In genomic region chr14:75837048-75837916, GRCm38 (mm10) we compare ENCODE assay signal across 8 mouse cellular contexts. TPM values are rescaled to one million over a fixed set of nuclear protein-coding genes. Genes with fewer than 3 reads are reported as not detected.
DNase-seq lines count a peak whose midpoint lies in the region; ATAC-seq and TF ChIP-seq lines count a peak whose summit lies in the region.

No protein-coding gene starts in this region.

- H3K4me2 ChIP-seq in forebrain, embryonic 16.5 days (ENCODE audit: low read length): no peak overlapping the region
- H3K4me2 ChIP-seq in heart, embryonic 11.5 days: peak overlapping the region; percentile 40
- H3K4me2 ChIP-seq in liver, postnatal 0 days (ENCODE audit: low read depth, low read length): peak overlapping the region; percentile 65
- H3K4me2 ChIP-seq in hindbrain, embryonic 13.5 days: no peak overlapping the region

- no peaks in the 10 kb centered on the region for H3K9me3 ChIP-seq in forebrain, embryonic 10.5 days
- H3K9me3 ChIP-seq in forebrain, embryonic 16.5 days (ENCODE audit: control insufficient read depth, low read length): no peaks in the 10 kb centered on the region
- H3K9me3 ChIP-seq in heart, embryonic 11.5 days (replicated peaks; ENCODE audit: control insufficient read depth, low read length): no peaks in the 10 kb centered on the region
- no peaks in the 10 kb centered on the region for H3K9me3 ChIP-seq in liver, postnatal 0 days (ENCODE audit: low read length)
- no peaks in the 10 kb centered on the region for H3K9me3 ChIP-seq in hindbrain, embryonic 13.5 days

- H3K9ac ChIP-seq in forebrain, embryonic 16.5 days (replicated peaks; ENCODE audit: low read depth, low read length): no peak overlapping the region
- H3K9ac ChIP-seq in heart, embryonic 11.5 days (ENCODE audit: low read depth, low read length): 0 out of 2 replicates have a peak overlapping the region, but pooled peaks have one; percentile 44
- H3K9ac ChIP-seq in liver, postnatal 0 days (replicated peaks): peak overlapping the region; percentile 58
- H3K9ac ChIP-seq in hindbrain, embryonic 13.5 days: no peak overlapping the region

- TF ChIP-seq EP300 in liver, postnatal 0 days (IDR thresholded peaks at IDR 0.05; ENCODE audit: low read depth): peak; percentile 92

- no peak overlapping the region; the same call in 1 of the 2 replicates for H3K27ac ChIP-seq in forebrain, embryonic 10.5 days
- no peak overlapping the region for H3K27ac ChIP-seq in forebrain, embryonic 16.5 days (ENCODE audit: low read length)
- H3K27ac ChIP-seq in heart, embryonic 11.5 days (ENCODE audit: low read depth, low read length): peak overlapping the region; percentile 91
- peak overlapping the region; percentile 83 for H3K27ac ChIP-seq in liver, postnatal 0 days (ENCODE audit: low read depth)
- no peak overlapping the region for H3K27ac ChIP-seq in hindbrain, embryonic 13.5 days

- H3ac ChIP-seq in C2C12 (ENCODE audit: control insufficient read depth, insufficient read length, low read depth): no peak overlapping the region

- no peak overlapping the region for H3K4me3 ChIP-seq in forebrain, embryonic 10.5 days
- no peak overlapping the region for H3K4me3 ChIP-seq in forebrain, embryonic 16.5 days (replicated peaks; ENCODE audit: low read length)
- H3K4me3 ChIP-seq in C2C12 (ENCODE audit: insufficient read depth, poor library complexity, severe bottlenecking): no peak overlapping the region
- no peak overlapping the region for H3K4me3 ChIP-seq in heart, embryonic 11.5 days (ENCODE audit: low read depth, low read length)
- H3K4me3 ChIP-seq in liver, postnatal 0 days (ENCODE audit: low read depth, low read length): peak overlapping the region; percentile 13
- no peak overlapping the region for H3K4me3 ChIP-seq in hindbrain, embryonic 13.5 days

- no peak for TF ChIP-seq CTCF in C2C12 (IDR thresholded peaks at IDR 0.05; ENCODE audit: control insufficient read depth, insufficient read depth, insufficient read length)
- peak; percentile 26; the same call in 1 of the 2 replicates for TF ChIP-seq CTCF in liver, postnatal 0 days (IDR thresholded peaks at IDR 0.05; ENCODE audit: low read depth)

- H3K4me1 ChIP-seq in forebrain, embryonic 10.5 days: peaks cover 39% of the 10 kb centered on the region
- peaks cover 20% of the 10 kb centered on the region for H3K4me1 ChIP-seq in forebrain, embryonic 16.5 days (replicated peaks; ENCODE audit: control insufficient read depth, insufficient read depth, low read length)
- peaks cover 33% of the 10 kb centered on the region for H3K4me1 ChIP-seq in heart, embryonic 11.5 days (ENCODE audit: control insufficient read depth, insufficient read depth, low read length)
- peaks cover 51% of the 10 kb centered on the region for H3K4me1 ChIP-seq in liver, postnatal 0 days (ENCODE audit: insufficient read depth)
- peaks cover 25% of the 10 kb centered on the region for H3K4me1 ChIP-seq in hindbrain, embryonic 13.5 days (replicated peaks)

- H3K27me3 ChIP-seq in forebrain, embryonic 10.5 days (ENCODE audit: poor library complexity, severe bottlenecking): no peaks in the 10 kb centered on the region
- no peaks in the 10 kb centered on the region for H3K27me3 ChIP-seq in forebrain, embryonic 16.5 days (replicated peaks; ENCODE audit: control insufficient read depth, insufficient read depth, low read length)
- H3K27me3 ChIP-seq in C2C12 (ENCODE audit: control insufficient read depth, insufficient read depth, insufficient read length): no peaks in the 10 kb centered on the region
- no peaks in the 10 kb centered on the region for H3K27me3 ChIP-seq in heart, embryonic 11.5 days (ENCODE audit: control insufficient read depth, insufficient read depth, low read length)
- H3K27me3 ChIP-seq in liver, postnatal 0 days (ENCODE audit: insufficient read depth, low read length): no peaks in the 10 kb centered on the region
- H3K27me3 ChIP-seq in hindbrain, embryonic 13.5 days: 0 out of 2 replicates have a peak, but pooled peaks cover 5% of the 10 kb centered on the region

- peak; percentile 26 for DNase-seq in forebrain, embryonic 10.5 days (ENCODE audit: extremely low spot score, low spot score)
- peak; percentile 80 for DNase-seq in liver, postnatal 0 days
- peak; percentile 52 for DNase-seq in testis, postnatal 14 days (ENCODE audit: low spot score)
- DNase-seq in cerebellum, adult 11-12 months: no peak

- 78% methylated on average over 10 of the region's 10 CpGs for WGBS in forebrain, embryonic 10.5 days
- 74% methylated on average over 10 of the region's 10 CpGs for WGBS in forebrain, embryonic 16.5 days
- WGBS in heart, embryonic 11.5 days (ENCODE audit: insufficient replicate concordance): 38% methylated on average over 10 of the region's 10 CpGs
- WGBS in liver, postnatal 0 days (ENCODE audit: insufficient replicate concordance): 34% methylated on average over 10 of the region's 10 CpGs
- 82% methylated on average over 10 of the region's 10 CpGs for WGBS in hindbrain, embryonic 13.5 days

- no peaks in the 10 kb centered on the region for H3K36me3 ChIP-seq in forebrain, embryonic 10.5 days (replicated peaks)
- no peaks in the 10 kb centered on the region for H3K36me3 ChIP-seq in forebrain, embryonic 16.5 days (ENCODE audit: control insufficient read depth, insufficient read depth)
- H3K36me3 ChIP-seq in C2C12 (ENCODE audit: control insufficient read depth, insufficient read depth): no peaks in the 10 kb centered on the region
- no peaks in the 10 kb centered on the region for H3K36me3 ChIP-seq in heart, embryonic 11.5 days (ENCODE audit: control insufficient read depth, insufficient read depth, low read length)
- no peaks in the 10 kb centered on the region for H3K36me3 ChIP-seq in liver, postnatal 0 days (replicated peaks; ENCODE audit: insufficient read depth, low read length)
- no peaks in the 10 kb centered on the region for H3K36me3 ChIP-seq in hindbrain, embryonic 13.5 days

- H3K79me2 ChIP-seq in C2C12 (ENCODE audit: control insufficient read depth, insufficient read depth): peaks cover 20% of the 10 kb centered on the region

- peaks cover 6% of the 10 kb centered on the region for H3K79me3 ChIP-seq in C2C12 (ENCODE audit: low read depth)

- ATAC-seq in forebrain, embryonic 16.5 days: no peak
- ATAC-seq in heart, embryonic 11.5 days (replicated peaks; ENCODE audit: insufficient number of reproducible peaks, low FRiP score, low TSS enrichment): peak; percentile 35
- ATAC-seq in liver, postnatal 0 days: peak; percentile 60
- ATAC-seq in hindbrain, embryonic 13.5 days (ENCODE audit: low FRiP score): no peak

TF ChIP-seq in C2C12, 6 proteins besides CTCF, POLR2A, EP300 and RAD21:
- TF ChIP-seq MYOD1 (IDR thresholded peaks at IDR 0.05; ENCODE audit: control insufficient read depth, insufficient read length, low read depth) (peak; percentile 51), MAX (IDR thresholded peaks at IDR 0.05) (no peak)

RNA-seq across cellular contexts. Expression of gene Tpt1, which starts 7.6 kb away (rescaled TPM):
- polyA plus RNA-seq in forebrain, embryonic 10.5 days (2016; fragmentation: Nextera tagmentation; extraction: Ambion mirVana): 885 and 915 TPM in 2 replicates
- polyA plus RNA-seq in forebrain, embryonic 16.5 days (2015; fragmentation: Nextera tagmentation; extraction: Ambion mirVana): 740 and 764 TPM in 2 replicates
- polyA plus RNA-seq in C2C12 (2012; fragmentation: generic; extraction: Trizol): 5,697 TPM
- polyA plus RNA-seq in heart, embryonic 11.5 days (2014; fragmentation: Nextera tagmentation; extraction: Ambion mirVana): 1,014 and 1,054 TPM in 2 replicates
- polyA plus RNA-seq in liver, postnatal 0 days (2015; fragmentation: Nextera tagmentation; extraction: Ambion mirVana): 874 and 942 TPM in 2 replicates
- polyA plus RNA-seq in hindbrain, embryonic 13.5 days (2015; fragmentation: Nextera tagmentation; extraction: Ambion mirVana): 884 and 886 TPM in 2 replicates

RNA-seq across cellular contexts. Expression of gene Slc25a30, which starts 50.4 kb away (rescaled TPM):
- 6.9 and 7.9 TPM in 2 replicates for polyA plus RNA-seq in forebrain, embryonic 10.5 days (2016; fragmentation: Nextera tagmentation; extraction: Ambion mirVana)
- polyA plus RNA-seq in forebrain, embryonic 16.5 days (2015; fragmentation: Nextera tagmentation; extraction: Ambion mirVana): 9.3 and 10.0 TPM in 2 replicates
- polyA plus RNA-seq in C2C12 (2012; fragmentation: generic; extraction: Trizol): 15.9 TPM
- 5.8 and 7.2 TPM in 2 replicates for polyA plus RNA-seq in heart, embryonic 11.5 days (2014; fragmentation: Nextera tagmentation; extraction: Ambion mirVana)
- polyA plus RNA-seq in liver, postnatal 0 days (2015; fragmentation: Nextera tagmentation; extraction: Ambion mirVana): 13.6 and 13.7 TPM in 2 replicates
- 11.4 and 12.2 TPM in 2 replicates for polyA plus RNA-seq in hindbrain, embryonic 13.5 days (2015; fragmentation: Nextera tagmentation; extraction: Ambion mirVana)

Comparison
In these comparisons a context has a peak if more than half of its experiments do, and no peak if none do; other contexts are left out.
1. H3K27ac ChIP-seq: peak in heart, embryonic 11.5 days (single experiment) and liver, postnatal 0 days (single experiment); none in forebrain, embryonic 10.5 days (single experiment), forebrain, embryonic 16.5 days (single experiment) and hindbrain, embryonic 13.5 days (single experiment).
2. ATAC-seq: peak in heart, embryonic 11.5 days (single experiment) and liver, postnatal 0 days (single experiment); none in forebrain, embryonic 16.5 days (single experiment) and hindbrain, embryonic 13.5 days (single experiment).
3. H3K4me2 ChIP-seq: peak in heart, embryonic 11.5 days (single experiment) and liver, postnatal 0 days (single experiment); none in forebrain, embryonic 16.5 days (single experiment) and hindbrain, embryonic 13.5 days (single experiment).
4. H3K9ac ChIP-seq: peak in heart, embryonic 11.5 days (single experiment) and liver, postnatal 0 days (single experiment); none in forebrain, embryonic 16.5 days (single experiment) and hindbrain, embryonic 13.5 days (single experiment).